Mouse (Mus musculus) central nervous system, embryonic 11.5 days (tissue): ENCODE data around the gene Olfr448. TPM values are rescaled to one million over a fixed set of nuclear protein-coding genes. Genes with fewer than 3 reads are reported as not detected.

Experiments used
- polyA plus RNA-seq: library from polyadenylated mRNA; depleted of rRNA; stranded (reverse); fragments of >200 nt; gene quantifications from 2 replicates; pipeline ENCODE4 v1.2.3, GENCODE M21; 2012; rRNA removed

Gene Olfr448
- polyA plus RNA-seq: not detected in 2 replicates

GRCm38 (mm10) chr6:42890141-42890540 lies at the start of gene Olfr448:
Gene Olfr448, plus strand, starts transcription at chr6:42890441.

GRCm38 (mm10) chr6:42908578-42908977 lies 18.3 kb downstream of the Olfr448 start, which contains the start of gene Olfr447:
Gene Olfr447, plus strand, starts transcription at chr6:42908878.

GRCm38 (mm10) chr6:42921077-42921476 lies 30.8 kb downstream of the Olfr448 start, which contains the start of gene Olfr446:
Gene Olfr446, plus strand, starts transcription at chr6:42921377.

Other genes with a start within 250 kb of the Olfr448 start
- gene Tcaf2, start 245.2 kb upstream of the Olfr448 start, polyA plus RNA-seq: 2.9 and 3.8 TPM in 2 replicates
- 85.2 and 88.9 TPM in 2 replicates for gene Tcaf1, start 180.4 kb upstream of the Olfr448 start, polyA plus RNA-seq
- not detected in 2 replicates for gene Olfr453, start 151.1 kb upstream of the Olfr448 start, polyA plus RNA-seq
- gene Olfr38, start 134.0 kb upstream of the Olfr448 start, polyA plus RNA-seq: not detected in 2 replicates
- gene Olfr452, start 105.3 kb upstream of the Olfr448 start, polyA plus RNA-seq: not detected in 2 replicates
- not detected in 2 replicates for gene Olfr450, start 78.5 kb upstream of the Olfr448 start, polyA plus RNA-seq
- not detected in 2 replicates for gene Olfr449, start 56.1 kb upstream of the Olfr448 start, polyA plus RNA-seq
- not detected in 2 replicates for gene Olfr447, start 18.4 kb downstream of the Olfr448 start, polyA plus RNA-seq
- gene Olfr446, start 30.9 kb downstream of the Olfr448 start, polyA plus RNA-seq: not detected in 2 replicates
- gene Olfr444, start 58.6 kb downstream of the Olfr448 start, polyA plus RNA-seq: not detected in 2 replicates
- not detected in 2 replicates for gene Olfr441, start 215.9 kb downstream of the Olfr448 start, polyA plus RNA-seq